Mouse (Mus musculus) ES-E14 (cell line): Measurements from ENCODE around the gene Ccdc146. TPM values are rescaled to one million over a fixed set of nuclear protein-coding genes. Genes with fewer than 3 reads are reported as not detected.

Experiments
- DNase-seq: peaks from one replicate; pipeline ENCODE4 v3.0.0-alpha.2; 2013; ENCODE audit warnings: low read depth, low spot score
- H3K27ac ChIP-seq: 2 replicates; pipeline ENCODE4 v1.5.1; 2012; ENCODE audit warnings: low read depth, mild to moderate bottlenecking, low read length, moderate library complexity, mixed read lengths; ENCODE audit not compliant: poor library complexity, insufficient read depth, severe bottlenecking
- H3K36me3 ChIP-seq: 2 replicates; pipeline ENCODE4 v1.6.1; 2012; ENCODE audit warnings: mild to moderate bottlenecking, low read length, moderate library complexity, mixed read lengths; ENCODE audit not compliant: control insufficient read depth, poor library complexity, insufficient read depth, severe bottlenecking
- H3K4me1 ChIP-seq, 2 experiments: fragments of 150-350 bp in 1 of 2; sonication (generic) in 1 of 2; 2 replicates each; pipeline ENCODE4 v1.6.1; 2012; ENCODE audit warnings: low read length in 2 of 2, mild to moderate bottlenecking in 1 of 2, mixed read lengths in 1 of 2; ENCODE audit not compliant: control insufficient read depth in 2 of 2, insufficient read depth in 2 of 2, poor library complexity in 1 of 2
- H3K4me3 ChIP-seq, 2 experiments: fragments of 150-350 bp in 1 of 2; sonication (generic) in 1 of 2; 2 replicates each; pipeline ENCODE4 v1.5.1; 2012; ENCODE audit warnings: low read length in 2 of 2, low read depth in 1 of 2, mild to moderate bottlenecking in 1 of 2, mixed read lengths in 1 of 2; ENCODE audit not compliant: insufficient read depth in 1 of 2, poor library complexity in 1 of 2, severe bottlenecking in 1 of 2
- H3K9ac ChIP-seq: 2 replicates; pipeline ENCODE4 v1.6.1; 2012; ENCODE audit warnings: low read depth, mild to moderate bottlenecking, low read length, mixed read lengths; ENCODE audit not compliant: poor library complexity, insufficient read depth, severe bottlenecking
- H3K9me3 ChIP-seq: fragments of 150-350 bp; sonication (generic); 2 replicates; pipeline ENCODE4 v1.6.1; 2012; ENCODE audit warnings: low read depth, mild to moderate bottlenecking, low read length; ENCODE audit not compliant: control insufficient read depth, insufficient read depth
- CHD2 ChIP-seq: IDR thresholded peaks from 2 replicates; pipeline ENCODE4 v1.6.1; 2014; ENCODE audit warnings: mild to moderate bottlenecking, low read depth, low read length, inconsistent platforms
- HCFC1 ChIP-seq: IDR thresholded peaks from 2 replicates; pipeline ENCODE4 v1.6.1; 2012; ENCODE audit warnings: low read length, inconsistent platforms, borderline replicate concordance; ENCODE audit not compliant: insufficient read depth
- MAFK ChIP-seq: IDR thresholded peaks from 2 replicates; pipeline ENCODE4 v1.6.1; 2014; ENCODE audit warnings: mild to moderate bottlenecking, low read depth, low read length, inconsistent platforms; ENCODE audit not compliant: insufficient read depth
- ZC3H11A ChIP-seq: IDR thresholded peaks from 2 replicates; pipeline ENCODE4 v1.6.1; 2012; ENCODE audit warnings: low read depth, mild to moderate bottlenecking, inconsistent platforms, low read length, borderline replicate concordance
- ZNF384 ChIP-seq: IDR thresholded peaks from 2 replicates; pipeline ENCODE4 v1.6.1; 2012; ENCODE audit warnings: low read depth, low read length, inconsistent platforms
- in situ Hi-C, 2 experiments: fragments of 600-800 bp; cut with MboI; formaldehyde crosslinking; loops; one replicate each; pipeline ENCODE4 v1.15.1; 2025; ENCODE audit warnings: low sequenced_read_pairs in 2 of 2, inconsistent platforms in 1 of 2; ENCODE audit not compliant: unreplicated experiment in 2 of 2
- total RNA-seq: library from RNA; depleted of rRNA; stranded (reverse); fragments of 300-350 nt; gene quantifications from 2 replicates; pipeline ENCODE4 v1.2.3, GENCODE M21; 2012

The Ccdc146 gene
- total RNA-seq, 1 experiment: not detected

GRCm38 (mm10) chr5:21271386-21272354 is 152.8 kb downstream of the Ccdc146 start:
- H3K27ac ChIP-seq: no peak overlapping the region
- H3K9ac ChIP-seq: no peak overlapping the region
- in situ Hi-C loops: no loop called here
- H3K4me3 ChIP-seq: no peak overlapping the region
- no peaks in the 10 kb centered on the region for H3K9me3 ChIP-seq
- DNase-seq: no peak
- no peaks in the 10 kb centered on the region for H3K4me1 ChIP-seq
- H3K36me3 ChIP-seq: no peaks in the 10 kb centered on the region
- no peak for TF ChIP-seq ZNF384
- TF ChIP-seq ZC3H11A: no peak
- TF ChIP-seq CHD2: no peak
- TF ChIP-seq MAFK: no peak
- no peak for TF ChIP-seq HCFC1

- Histone ChIP-seq H3K4me1 (no peaks in the 10 kb centered on the region), H3K27ac (no peak overlapping the region), H3K9me3 (no peaks in the 10 kb centered on the region), H3K4me3 (no peak overlapping the region), H3K9ac (no peak overlapping the region), H3K36me3 (no peaks in the 10 kb centered on the region)
- in situ Hi-C loops: no loop called here
- no peak for TF ChIP-seq ZC3H11A
- TF ChIP-seq ZNF384: no peak
- TF ChIP-seq CHD2: no peak
- no peak for TF ChIP-seq HCFC1
- TF ChIP-seq MAFK: no peak
- DNase-seq: no peak
Measured at GRCm38 (mm10) chr5:21270756-21271155, 153.7 kb downstream of the Ccdc146 start.

- in situ Hi-C loops: loop anchor here in 1 of 2 experiments (10.0 kb wide), 2 partner anchors 145 to 315 kb away; no protein-coding TSS in a partner anchor
- DNase-seq: no peak
- Histone ChIP-seq H3K9me3 (no peaks in the 10 kb centered on the region), H3K36me3 (no peaks in the 10 kb centered on the region), H3K27ac (no peak overlapping the region), H3K9ac (no peak overlapping the region), H3K4me1 (no peaks in the 10 kb centered on the region), H3K4me3 (no peak overlapping the region)
- TF ChIP-seq ZC3H11A (no peak), ZNF384 (no peak), HCFC1 (no peak), MAFK (no peak), CHD2 (no peak)
Measured at GRCm38 (mm10) chr5:21269446-21269845, 155.0 kb downstream of the Ccdc146 start.

GRCm38 (mm10) chr5:21267090-21267489 is 157.4 kb downstream of the Ccdc146 start:
- DNase-seq: no peak

More at GRCm38 (mm10) chr5:21267090-21267489, 157.4 kb downstream of the Ccdc146 start:
- Histone ChIP-seq H3K4me1 (no peaks in the 10 kb centered on the region), H3K27ac (no peak overlapping the region), H3K9me3 (no peaks in the 10 kb centered on the region), H3K4me3 (no peak overlapping the region), H3K9ac (no peak overlapping the region), H3K36me3 (no peaks in the 10 kb centered on the region)
- in situ Hi-C loops: loop anchor here in 1 of 2 experiments (10.0 kb wide), 2 partner anchors 148 to 318 kb away; no protein-coding TSS in a partner anchor
- no peak for TF ChIP-seq HCFC1
- no peak for TF ChIP-seq MAFK
- TF ChIP-seq ZNF384: no peak
- TF ChIP-seq CHD2: no peak
- TF ChIP-seq ZC3H11A: no peak
